Comparison of ENCODE assay signal across 20 mouse cellular contexts in genomic region chr2:123936896-123937295, GRCm38 (mm10).
A peak's percentile ranks its signal among the peaks of the same experiment; 100 is the strongest.
DNase-seq lines count a peak whose midpoint lies in the region; ATAC-seq lines count a peak whose summit lies in the region.
"Had no signal": no experiment of that assay in that cellular context is flagged by ENCODE, and none has a peak within 500 bp of the region (broad histone marks: within the 10 kb centered on the region; RNA-seq: fewer than 3 reads in every experiment).

No protein-coding gene starts in this region.

- peak; percentile 38 for DNase-seq in brain, adult 2 months (ENCODE audit: low read depth, low spot score)
- peak; percentile 6 for DNase-seq in cerebellum, adult 11 months
- peak; percentile 11 for DNase-seq in cerebellum, adult 8-10 months
- DNase-seq in cerebellum, postnatal 14 days, result peak; percentile 65 to 73
- DNase-seq in lung, postnatal 10 days, result no peak
- DNase-seq in adrenal gland, adult (ENCODE audit: inconsistent age in 2 of 2, low spot score in 1 of 2), result no peak
- DNase-seq: adrenal gland, adult 2 months; adrenal gland, postnatal 25 days; gastrocnemius, postnatal 36 days; heart, adult 18-20 months; heart, postnatal 10 days; heart, postnatal 4 days; kidney, adult 8-10 months had no signal

- no peak for ATAC-seq in erythroid progenitor cell, adult 5-6 weeks (replicated peaks; ENCODE audit: low FRiP score, poor library complexity, severe bottlenecking)
- ATAC-seq: activated CD4-positive, CD25-positive, alpha-beta regulatory T cell, adult 4 months; forebrain, embryonic 15.5 days; hindbrain, embryonic 16.5 days; inflammation-experienced regulatory T-cells, adult 6 months; intestine, postnatal 0 days; Patski had no signal

Comparison
In these comparisons a context has a peak if more than half of its experiments do, and no peak if none do; other contexts are left out.
1. DNase-seq: peak in brain, adult 2 months (single experiment), cerebellum, adult 11 months (single experiment), cerebellum, adult 8-10 months (single experiment) and cerebellum, postnatal 14 days (2 of 2); none in lung, postnatal 10 days (single experiment) and adrenal gland, adult (0 of 2).